Comparison of ENCODE assay signal across 13 mouse cellular contexts in the genomic region with DNA sequence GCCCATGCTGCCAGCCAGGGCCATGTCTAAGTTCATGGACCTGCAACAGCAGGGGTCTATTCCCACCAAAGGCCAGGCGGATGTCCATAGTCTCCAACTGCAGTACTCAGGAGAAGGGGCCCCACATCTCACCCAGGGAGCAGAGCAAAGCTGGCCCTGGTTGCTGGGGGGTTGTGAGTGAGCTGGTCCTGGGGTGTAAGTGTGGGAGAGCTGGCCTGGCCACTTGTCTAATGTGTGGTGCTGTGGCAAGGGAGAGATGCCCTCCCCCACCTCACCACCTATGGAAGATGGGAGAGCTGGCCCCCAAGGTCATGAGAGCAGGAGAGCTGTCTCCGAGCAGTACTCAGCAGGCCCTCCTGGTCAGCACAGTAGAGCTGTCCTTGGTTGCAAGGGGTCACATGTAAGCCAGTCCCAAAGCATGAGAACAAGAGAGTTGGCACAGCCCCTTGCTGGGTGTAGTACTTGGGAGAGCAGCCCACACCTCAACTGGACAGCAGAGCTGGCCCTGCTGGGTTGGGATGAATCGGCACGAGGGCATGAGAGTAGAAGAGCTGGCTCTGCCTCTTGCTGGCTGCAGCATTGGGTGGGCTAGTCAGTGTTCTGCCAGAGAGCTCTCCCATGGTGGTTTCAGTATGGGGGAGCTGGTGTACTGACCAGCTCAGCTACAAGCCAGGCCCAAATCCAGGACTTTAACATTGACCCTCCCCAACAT.
A peak's percentile ranks its signal among the peaks of the same experiment; 100 is the strongest.
DNase-seq lines count a peak whose midpoint lies in the region; ATAC-seq lines count a peak whose summit lies in the region.
"Had no signal": no experiment of that assay in that cellular context is flagged by ENCODE, and none has a peak within 500 bp of the region (broad histone marks: within the 10 kb centered on the region; RNA-seq: fewer than 3 reads in every experiment).

No protein-coding gene starts in this region.

- no peak for DNase-seq in heart, postnatal 4 days
- peak; percentile 39 for DNase-seq in forebrain, embryonic 10.5 days (ENCODE audit: extremely low spot score, low spot score)
- DNase-seq in neural tube, embryonic 10.5 days (ENCODE audit: extremely low spot score, low spot score), result peak; percentile 29
- no peak for DNase-seq in frontal cortex, postnatal 10 days (ENCODE audit: low spot score in 2 of 2)
- DNase-seq in layer of hippocampus, adult 9-10 months (ENCODE audit: low spot score), result no peak
- DNase-seq in natural killer cell, adult 2 months (ENCODE audit: low spot score in 2 of 2), result no peak
- DNase-seq: adrenal gland, adult 8-10 months; cerebellum, adult 11-12 months; kidney, adult 9 months had no signal

- H3K4me1 ChIP-seq in heart, embryonic 12.5 days (replicated peaks), result no peaks in the 10 kb centered on the region
- H3K4me1 ChIP-seq in forebrain, embryonic 10.5 days, result peaks cover 26% of the 10 kb centered on the region
- H3K4me1 ChIP-seq in hindbrain, embryonic 15.5 days (replicated peaks), result no peaks in the 10 kb centered on the region
- H3K4me1 ChIP-seq: embryonic facial prominence, embryonic 15.5 days had no signal

- H3K4me3 ChIP-seq in heart, embryonic 12.5 days, result no peak overlapping the region
- H3K4me3 ChIP-seq in forebrain, embryonic 10.5 days, result no peak overlapping the region
- H3K4me3 ChIP-seq in hindbrain, embryonic 15.5 days, result no peak overlapping the region
- H3K4me3 ChIP-seq: embryonic facial prominence, embryonic 15.5 days; left cerebral cortex, adult 2 months had no signal

- H3K36me3 ChIP-seq in heart, embryonic 12.5 days, result no peaks in the 10 kb centered on the region
- no peaks in the 10 kb centered on the region for H3K36me3 ChIP-seq in forebrain, embryonic 10.5 days (replicated peaks)
- no peaks in the 10 kb centered on the region for H3K36me3 ChIP-seq in hindbrain, embryonic 15.5 days
- H3K36me3 ChIP-seq: embryonic facial prominence, embryonic 15.5 days had no signal

- 52% methylated on average over 4 of the region's 4 CpGs for WGBS in heart, embryonic 12.5 days
- WGBS in forebrain, embryonic 10.5 days, result 53% methylated on average over 4 of the region's 4 CpGs
- WGBS in hindbrain, embryonic 15.5 days, result 34% methylated on average over 4 of the region's 4 CpGs

- 0 out of 2 replicates have a peak, but pooled peaks have one; percentile 9 for ATAC-seq in heart, embryonic 12.5 days (ENCODE audit: insufficient number of reproducible peaks, low FRiP score)
- ATAC-seq in hindbrain, embryonic 15.5 days (ENCODE audit: low FRiP score, low read depth), result peak; percentile 59

- no peak overlapping the region for H3K4me2 ChIP-seq in heart, embryonic 12.5 days
- H3K4me2 ChIP-seq in hindbrain, embryonic 15.5 days, result no peak overlapping the region
- H3K4me2 ChIP-seq: embryonic facial prominence, embryonic 15.5 days had no signal

- H3K27me3 ChIP-seq in heart, embryonic 12.5 days (replicated peaks), result no peaks in the 10 kb centered on the region
- no peaks in the 10 kb centered on the region for H3K27me3 ChIP-seq in forebrain, embryonic 10.5 days (ENCODE audit: poor library complexity, severe bottlenecking)
- H3K27me3 ChIP-seq in hindbrain, embryonic 15.5 days, result no peaks in the 10 kb centered on the region
- H3K27me3 ChIP-seq: embryonic facial prominence, embryonic 15.5 days had no signal

- no peak overlapping the region for H3K27ac ChIP-seq in heart, embryonic 12.5 days (ENCODE audit: poor library complexity, severe bottlenecking)
- H3K27ac ChIP-seq in forebrain, embryonic 10.5 days, result peak overlapping the region; percentile 84
- no peak overlapping the region for H3K27ac ChIP-seq in hindbrain, embryonic 15.5 days (replicated peaks)
- H3K27ac ChIP-seq: embryonic facial prominence, embryonic 15.5 days; left cerebral cortex, adult 2 months had no signal

- no peak overlapping the region; the same call in 1 of the 2 replicates for H3K9ac ChIP-seq in heart, embryonic 12.5 days
- H3K9ac ChIP-seq in hindbrain, embryonic 15.5 days, result no peak overlapping the region
- H3K9ac ChIP-seq: embryonic facial prominence, embryonic 15.5 days had no signal

- H3K9me3 ChIP-seq in heart, embryonic 12.5 days (replicated peaks), result no peaks in the 10 kb centered on the region
- peaks cover 8% of the 10 kb centered on the region; the same call in 1 of the 2 replicates for H3K9me3 ChIP-seq in forebrain, embryonic 10.5 days
- H3K9me3 ChIP-seq in hindbrain, embryonic 15.5 days, result no peaks in the 10 kb centered on the region
- H3K9me3 ChIP-seq: embryonic facial prominence, embryonic 15.5 days had no signal

Comparison
In these comparisons a context has a peak if more than half of its experiments do, and no peak if none do; other contexts are left out.
1. DNase-seq: peak in forebrain, embryonic 10.5 days (single experiment) and neural tube, embryonic 10.5 days (single experiment); none in heart, postnatal 4 days (single experiment), frontal cortex, postnatal 10 days (0 of 2), layer of hippocampus, adult 9-10 months (single experiment) and natural killer cell, adult 2 months (0 of 2).